Mouse (Mus musculus) hematopoietic stem cell, adult 5-6 weeks (primary cell): ENCODE results near the gene Gpr132. TPM values are rescaled to one million over a fixed set of nuclear protein-coding genes. Genes with fewer than 3 reads are reported as not detected.
"Not testable (repeated sequence)": the region's sequence is repeated elsewhere in the genome, so short reads cannot be mapped to it uniquely, and the experiment has no call there.

Experiments used
- ATAC-seq, 2 experiments: fragments of 125-278 bp in 1 of 2; replicated peaks in 1 of 2; 2 replicates each; pipeline ENCODE4 v1.8.0; 2016 to 2017; ENCODE audit warnings: inconsistent platforms in 2 of 2, mild to moderate bottlenecking in 2 of 2, moderate number of reproducible peaks in 2 of 2, low read depth in 1 of 2, moderate TSS enrichment in 1 of 2; ENCODE audit not compliant: low FRiP score in 2 of 2, poor library complexity in 2 of 2, severe bottlenecking in 2 of 2, insufficient read depth in 1 of 2, low TSS enrichment in 1 of 2
- total RNA-seq: library from RNA; stranded (forward); fragments of 172-1452, 232-1000 nt; gene quantifications from 2 replicates; pipeline ENCODE4 v1.2.3, GENCODE M21; 2017

Gene Gpr132
- total RNA-seq, 1 experiment from 2014 or later: 14.8 TPM

- ATAC-seq: no peak
Observed at GRCm38 (mm10) chr12:112835046-112835445, 33.0 kb downstream of the Gpr132 start.

GRCm38 (mm10) chr12:112833527-112833926, 34.5 kb downstream of the Gpr132 start:
- ATAC-seq: peak; percentile 53 to 59

GRCm38 (mm10) chr12:112832411-112832810, 35.6 kb downstream of the Gpr132 start:
- no peak for ATAC-seq

- ATAC-seq: no peak
Observed at GRCm38 (mm10) chr12:112830570-112830969, 37.5 kb downstream of the Gpr132 start.

GRCm38 (mm10) chr12:112830141-112830540, 37.9 kb downstream of the Gpr132 start:
- no peak for ATAC-seq

- ATAC-seq: peak; percentile 89
Observed at GRCm38 (mm10) chr12:112829244-112829864, 38.7 kb downstream of the Gpr132 start, which contains the start of gene Cdca4. Gene Cdca4, minus strand, starts transcription at chr12:112829423.

GRCm38 (mm10) chr12:112828501-112829243, 39.4 kb downstream of the Gpr132 start:
- ATAC-seq: peak; percentile 42 to 46

- ATAC-seq: no peak
Observed at GRCm38 (mm10) chr12:112825901-112826300, 42.1 kb downstream of the Gpr132 start.

GRCm38 (mm10) chr12:112823221-112823620, 44.8 kb downstream of the Gpr132 start:
- ATAC-seq: peak; percentile 43 to 61

GRCm38 (mm10) chr12:112822676-112823075, 45.4 kb downstream of the Gpr132 start:
- no peak for ATAC-seq

- ATAC-seq: no peak
Observed at GRCm38 (mm10) chr12:112821974-112822373, 46.1 kb downstream of the Gpr132 start.

GRCm38 (mm10) chr12:112821216-112821615, 46.8 kb downstream of the Gpr132 start:
- ATAC-seq: no peak

GRCm38 (mm10) chr12:112820401-112820999, 47.5 kb downstream of the Gpr132 start:
- ATAC-seq: no peak

- no peak for ATAC-seq
Observed at GRCm38 (mm10) chr12:112819057-112819662, 48.9 kb downstream of the Gpr132 start.

- ATAC-seq: not testable (repeated sequence)
Observed at GRCm38 (mm10) chr12:112816866-112817265, 51.2 kb downstream of the Gpr132 start.

GRCm38 (mm10) chr12:112816294-112816693, 51.7 kb downstream of the Gpr132 start:
- peak; percentile 49 to 65; a peak in 3 of 4 replicates for ATAC-seq

- ATAC-seq: no peak
Observed at GRCm38 (mm10) chr12:112814682-112815470, 53.2 kb downstream of the Gpr132 start.
